Mouse (Mus musculus): ENCODE measurements around the gene Atpif1. TPM values are rescaled to one million over a fixed set of nuclear protein-coding genes. Genes with fewer than 3 reads are reported as not detected.

The Atpif1 gene
- polyA plus RNA-seq, 1 experiment from 2014 or later: 1,561 TPM

DNA sequence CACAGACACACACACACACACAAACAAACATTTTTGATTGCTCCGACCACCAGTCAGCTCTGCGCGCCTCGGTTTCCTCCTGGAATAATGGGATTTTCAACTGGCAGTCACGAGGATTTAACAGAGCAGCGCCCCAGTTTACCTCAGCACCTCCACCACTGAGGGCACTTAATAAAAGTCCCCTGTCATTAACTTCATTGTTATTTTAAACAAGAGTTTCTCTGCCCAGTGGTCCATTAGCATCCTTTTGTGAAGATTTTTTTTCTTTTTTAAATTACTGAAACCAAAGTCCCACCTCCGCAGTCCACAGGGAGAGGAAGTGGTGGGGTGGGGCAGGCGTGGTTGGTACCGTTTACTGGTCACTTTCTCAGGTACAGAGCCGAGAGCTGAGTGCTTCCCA is 27.7 kb downstream of the Atpif1 start:
- no peak overlapping the region for H3K9ac ChIP-seq (ENCODE audit: low read length)
- H3K4me1 ChIP-seq (ENCODE audit: control insufficient read depth, insufficient read depth, low read length): peaks cover 13% of the 10 kb centered on the region
- no peaks in the 10 kb centered on the region for H3K27me3 ChIP-seq (ENCODE audit: control insufficient read depth, insufficient read depth, low read length)
- H3K4me2 ChIP-seq (ENCODE audit: low read depth, low read length): no peak overlapping the region
- H3K36me3 ChIP-seq (ENCODE audit: control insufficient read depth, insufficient read depth): no peaks in the 10 kb centered on the region
- ATAC-seq (replicated peaks; ENCODE audit: extremely low read depth, insufficient read depth, low FRiP score): no peak
- no peak overlapping the region for H3K27ac ChIP-seq (ENCODE audit: low read length)
- no peaks in the 10 kb centered on the region for H3K9me3 ChIP-seq (replicated peaks; ENCODE audit: control insufficient read depth, low read length)
- H3K4me3 ChIP-seq (ENCODE audit: low read length): no peak overlapping the region
- 66% methylated on average over 10 of the region's 10 CpGs for WGBS

- ATAC-seq (replicated peaks; ENCODE audit: extremely low read depth, insufficient read depth, low FRiP score): no peak
- WGBS: 61% methylated on average over 6 of the region's 6 CpGs
- H3K27me3 ChIP-seq (ENCODE audit: control insufficient read depth, insufficient read depth, low read length): no peaks in the 10 kb centered on the region
Measured at GRCm38 (mm10) chr4:132505034-132505738, 28.3 kb downstream of the Atpif1 start.

GRCm38 (mm10) chr4:132503344-132503743 is 30.1 kb downstream of the Atpif1 start:
- 80% methylated on average over 11 of the region's 11 CpGs for WGBS
- H3K36me3 ChIP-seq (ENCODE audit: control insufficient read depth, insufficient read depth): no peaks in the 10 kb centered on the region
- no peak overlapping the region for H3K9ac ChIP-seq (ENCODE audit: low read length)
- H3K9me3 ChIP-seq (replicated peaks; ENCODE audit: control insufficient read depth, low read length): no peaks in the 10 kb centered on the region
- H3K27me3 ChIP-seq (ENCODE audit: control insufficient read depth, insufficient read depth, low read length): no peaks in the 10 kb centered on the region
- peaks cover 4% of the 10 kb centered on the region for H3K4me1 ChIP-seq (ENCODE audit: control insufficient read depth, insufficient read depth, low read length)
- H3K27ac ChIP-seq (ENCODE audit: low read length): no peak overlapping the region
- H3K4me2 ChIP-seq (ENCODE audit: low read depth, low read length): no peak overlapping the region
- no peak for ATAC-seq (replicated peaks; ENCODE audit: extremely low read depth, insufficient read depth, low FRiP score)
- no peak overlapping the region for H3K4me3 ChIP-seq (ENCODE audit: low read length)

More at GRCm38 (mm10) chr4:132505034-132505738, 28.3 kb downstream of the Atpif1 start:
- H3K36me3 ChIP-seq (ENCODE audit: control insufficient read depth, insufficient read depth): no peaks in the 10 kb centered on the region
- no peaks in the 10 kb centered on the region for H3K9me3 ChIP-seq (replicated peaks; ENCODE audit: control insufficient read depth, low read length)
- no peak overlapping the region for H3K4me3 ChIP-seq (ENCODE audit: low read length)
- no peak overlapping the region for H3K4me2 ChIP-seq (ENCODE audit: low read depth, low read length)
- H3K9ac ChIP-seq (ENCODE audit: low read length): no peak overlapping the region
- H3K27ac ChIP-seq (ENCODE audit: low read length): no peak overlapping the region
- peaks cover 10% of the 10 kb centered on the region for H3K4me1 ChIP-seq (ENCODE audit: control insufficient read depth, insufficient read depth, low read length)

DNA sequence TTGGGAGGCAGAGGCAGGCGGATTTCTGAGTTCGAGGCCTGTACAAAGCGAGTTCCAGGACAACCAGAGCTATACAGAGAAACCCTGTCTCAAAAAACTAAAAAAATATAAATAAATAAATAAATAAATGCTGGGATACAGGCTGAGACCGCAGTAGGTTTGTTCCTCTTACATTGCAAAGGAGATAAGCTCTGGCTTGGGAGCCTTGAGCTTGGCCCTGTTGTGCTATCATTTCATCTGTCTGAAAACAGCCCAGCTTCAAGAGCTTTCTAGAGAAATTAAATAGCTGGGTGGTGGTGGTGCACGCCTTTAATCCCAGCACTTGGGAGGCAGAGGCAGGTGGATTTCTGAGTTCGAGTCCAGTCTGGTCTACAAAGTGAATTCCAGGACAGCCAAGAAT is 31.8 kb downstream of the Atpif1 start:
- peaks cover 4% of the 10 kb centered on the region; the same call in 1 of the 2 replicates for H3K36me3 ChIP-seq (ENCODE audit: control insufficient read depth, insufficient read depth)
- no peaks in the 10 kb centered on the region for H3K9me3 ChIP-seq (replicated peaks; ENCODE audit: control insufficient read depth, low read length)
- H3K4me2 ChIP-seq (ENCODE audit: low read depth, low read length): no peak overlapping the region
- H3K4me3 ChIP-seq (ENCODE audit: low read length): no peak overlapping the region
- 94% methylated on average over 6 of the region's 6 CpGs for WGBS
- no peak overlapping the region for H3K27ac ChIP-seq (ENCODE audit: low read length)
- H3K27me3 ChIP-seq (ENCODE audit: control insufficient read depth, insufficient read depth, low read length): no peaks in the 10 kb centered on the region
- H3K9ac ChIP-seq (ENCODE audit: low read length): no peak overlapping the region
- no peaks in the 10 kb centered on the region; the same call in 1 of the 2 replicates for H3K4me1 ChIP-seq (ENCODE audit: control insufficient read depth, insufficient read depth, low read length)
- no peak for ATAC-seq (replicated peaks; ENCODE audit: extremely low read depth, insufficient read depth, low FRiP score)

GRCm38 (mm10) chr4:132494271-132494918 is 39.1 kb downstream of the Atpif1 start:
- Histone ChIP-seq H3K27ac (ENCODE audit: low read length) (no peak overlapping the region), H3K9ac (ENCODE audit: low read length) (no peak overlapping the region), H3K27me3 (ENCODE audit: control insufficient read depth, insufficient read depth, low read length) (no peaks in the 10 kb centered on the region), H3K4me1 (ENCODE audit: control insufficient read depth, insufficient read depth, low read length) (no peaks in the 10 kb centered on the region), H3K4me3 (ENCODE audit: low read length) (no peak overlapping the region), H3K36me3 (ENCODE audit: control insufficient read depth, insufficient read depth) (peaks cover 4% of the 10 kb centered on the region; the same call in 1 of the 2 replicates), H3K4me2 (ENCODE audit: low read depth, low read length) (no peak overlapping the region), H3K9me3 (replicated peaks; ENCODE audit: control insufficient read depth, low read length) (no peaks in the 10 kb centered on the region)
- WGBS: 79% methylated on average over 20 of the region's 20 CpGs
- ATAC-seq (replicated peaks; ENCODE audit: extremely low read depth, insufficient read depth, low FRiP score): no peak

- Histone ChIP-seq H3K27ac (ENCODE audit: low read length) (no peak overlapping the region), H3K9ac (ENCODE audit: low read length) (no peak overlapping the region), H3K36me3 (ENCODE audit: control insufficient read depth, insufficient read depth) (peaks cover 4% of the 10 kb centered on the region; the same call in 1 of the 2 replicates), H3K9me3 (replicated peaks; ENCODE audit: control insufficient read depth, low read length) (no peaks in the 10 kb centered on the region), H3K4me1 (ENCODE audit: control insufficient read depth, insufficient read depth, low read length) (no peaks in the 10 kb centered on the region), H3K4me3 (ENCODE audit: low read length) (no peak overlapping the region), H3K27me3 (ENCODE audit: control insufficient read depth, insufficient read depth, low read length) (no peaks in the 10 kb centered on the region), H3K4me2 (ENCODE audit: low read depth, low read length) (no peak overlapping the region)
- 53% methylated on average over 10 of the region's 10 CpGs for WGBS
- no peak for ATAC-seq (replicated peaks; ENCODE audit: extremely low read depth, insufficient read depth, low FRiP score)
Measured at GRCm38 (mm10) chr4:132492178-132493060, 41.0 kb downstream of the Atpif1 start.

DNA sequence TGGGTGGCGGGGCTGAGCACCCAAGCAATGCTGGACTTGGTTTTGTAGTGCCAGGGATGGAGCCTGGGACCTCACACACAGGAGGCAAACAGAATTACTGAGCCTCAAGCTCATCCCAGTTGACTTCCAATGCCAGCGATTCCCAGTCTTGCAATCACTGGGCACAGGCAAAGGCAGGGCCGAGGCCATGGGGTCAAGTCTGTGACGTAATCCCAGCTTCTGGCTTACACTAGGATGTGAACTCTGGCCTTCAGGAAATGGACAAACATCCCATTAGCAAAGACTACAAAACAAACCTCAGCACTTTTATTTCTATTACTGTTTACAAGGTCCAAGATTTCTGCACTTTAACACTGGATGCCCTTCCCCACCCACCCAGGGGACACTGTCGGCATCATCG is 41.7 kb downstream of the Atpif1 start:
- H3K4me2 ChIP-seq (ENCODE audit: low read depth, low read length): no peak overlapping the region
- no peaks in the 10 kb centered on the region for H3K27me3 ChIP-seq (ENCODE audit: control insufficient read depth, insufficient read depth, low read length)
- peaks cover under 1% of the 10 kb centered on the region; the same call in 1 of the 2 replicates for H3K36me3 ChIP-seq (ENCODE audit: control insufficient read depth, insufficient read depth)
- no peaks in the 10 kb centered on the region for H3K9me3 ChIP-seq (replicated peaks; ENCODE audit: control insufficient read depth, low read length)
- H3K27ac ChIP-seq (ENCODE audit: low read length): no peak overlapping the region
- ATAC-seq (replicated peaks; ENCODE audit: extremely low read depth, insufficient read depth, low FRiP score): no peak
- H3K9ac ChIP-seq (ENCODE audit: low read length): no peak overlapping the region
- no peaks in the 10 kb centered on the region for H3K4me1 ChIP-seq (ENCODE audit: control insufficient read depth, insufficient read depth, low read length)
- H3K4me3 ChIP-seq (ENCODE audit: low read length): no peak overlapping the region
- 76% methylated on average over 6 of the region's 6 CpGs for WGBS

GRCm38 (mm10) chr4:132491057-132491456 is 42.4 kb downstream of the Atpif1 start:
- Histone ChIP-seq H3K4me3 (ENCODE audit: low read length) (no peak overlapping the region), H3K4me2 (ENCODE audit: low read depth, low read length) (no peak overlapping the region), H3K9me3 (replicated peaks; ENCODE audit: control insufficient read depth, low read length) (no peaks in the 10 kb centered on the region), H3K36me3 (ENCODE audit: control insufficient read depth, insufficient read depth) (no peaks in the 10 kb centered on the region), H3K27me3 (ENCODE audit: control insufficient read depth, insufficient read depth, low read length) (no peaks in the 10 kb centered on the region), H3K9ac (ENCODE audit: low read length) (no peak overlapping the region), H3K4me1 (ENCODE audit: control insufficient read depth, insufficient read depth, low read length) (no peaks in the 10 kb centered on the region), H3K27ac (ENCODE audit: low read length) (no peak overlapping the region)
- ATAC-seq (replicated peaks; ENCODE audit: extremely low read depth, insufficient read depth, low FRiP score): no peak
- WGBS: 87% methylated on average over 8 of the region's 8 CpGs

All from heart, embryonic 16.5 days (tissue).